Mouse (Mus musculus): ENCODE data around the gene T2.

Gene T2

DNA sequence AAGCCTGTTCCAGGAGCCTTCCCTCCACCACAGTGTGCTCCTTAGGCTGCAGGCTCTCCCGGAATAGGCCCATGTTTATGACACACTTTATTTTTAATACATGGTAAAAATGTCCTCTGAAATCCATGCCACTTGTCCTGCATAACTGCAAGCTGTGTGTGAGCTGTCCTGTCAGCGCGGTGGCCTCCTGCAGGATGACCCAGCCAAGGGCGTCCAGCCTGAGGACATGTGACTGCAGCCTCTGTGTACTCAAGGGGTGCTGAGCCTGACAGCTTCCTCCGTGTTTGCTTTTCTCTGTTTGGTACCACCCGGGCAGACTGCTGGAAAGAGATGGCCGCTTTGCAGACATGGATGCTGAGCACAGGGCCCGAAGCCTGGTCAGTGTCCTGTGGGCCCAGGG, 61.1 kb downstream of the T2 start:
- DNase-seq (ENCODE audit: low spot score) = no peak

GRCm38 (mm10) chr17:8420739-8421138, 64.9 kb downstream of the T2 start:
- no peak for DNase-seq (ENCODE audit: low spot score)

GRCm38 (mm10) chr17:8421517-8421916, 65.7 kb downstream of the T2 start:
- no peak for DNase-seq (ENCODE audit: low spot score)

- peak; percentile 22 for DNase-seq (ENCODE audit: low spot score)
Measured at GRCm38 (mm10) chr17:8423283-8423682, 67.5 kb downstream of the T2 start.

DNA sequence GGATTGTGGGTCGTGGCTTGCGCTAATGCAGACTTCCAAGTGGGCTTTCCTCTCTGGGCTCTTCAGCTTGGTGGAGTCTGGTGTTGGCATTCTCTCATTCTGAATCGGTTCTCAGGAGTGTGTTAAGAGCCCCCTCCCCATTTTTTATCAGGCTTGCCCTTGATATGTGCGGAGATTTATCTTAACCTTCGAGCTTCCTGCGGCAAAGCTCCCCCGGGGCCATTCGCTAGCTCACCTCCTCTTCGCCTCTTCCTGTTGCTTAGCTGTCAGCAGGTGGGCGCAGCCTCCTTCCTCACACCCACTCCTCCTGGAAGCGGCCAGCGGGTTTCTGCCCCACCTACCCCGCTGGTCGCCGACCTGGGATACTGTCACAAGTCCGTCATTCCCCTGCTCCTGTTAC, 73.6 kb downstream of the T2 start:
- DNase-seq (ENCODE audit: low spot score) = no peak

GRCm38 (mm10) chr17:8429896-8430295, 74.1 kb downstream of the T2 start:
- no peak for DNase-seq (ENCODE audit: low spot score)

- no peak for DNase-seq (ENCODE audit: low spot score)
Measured at GRCm38 (mm10) chr17:8432179-8432800, 76.5 kb downstream of the T2 start.

DNA sequence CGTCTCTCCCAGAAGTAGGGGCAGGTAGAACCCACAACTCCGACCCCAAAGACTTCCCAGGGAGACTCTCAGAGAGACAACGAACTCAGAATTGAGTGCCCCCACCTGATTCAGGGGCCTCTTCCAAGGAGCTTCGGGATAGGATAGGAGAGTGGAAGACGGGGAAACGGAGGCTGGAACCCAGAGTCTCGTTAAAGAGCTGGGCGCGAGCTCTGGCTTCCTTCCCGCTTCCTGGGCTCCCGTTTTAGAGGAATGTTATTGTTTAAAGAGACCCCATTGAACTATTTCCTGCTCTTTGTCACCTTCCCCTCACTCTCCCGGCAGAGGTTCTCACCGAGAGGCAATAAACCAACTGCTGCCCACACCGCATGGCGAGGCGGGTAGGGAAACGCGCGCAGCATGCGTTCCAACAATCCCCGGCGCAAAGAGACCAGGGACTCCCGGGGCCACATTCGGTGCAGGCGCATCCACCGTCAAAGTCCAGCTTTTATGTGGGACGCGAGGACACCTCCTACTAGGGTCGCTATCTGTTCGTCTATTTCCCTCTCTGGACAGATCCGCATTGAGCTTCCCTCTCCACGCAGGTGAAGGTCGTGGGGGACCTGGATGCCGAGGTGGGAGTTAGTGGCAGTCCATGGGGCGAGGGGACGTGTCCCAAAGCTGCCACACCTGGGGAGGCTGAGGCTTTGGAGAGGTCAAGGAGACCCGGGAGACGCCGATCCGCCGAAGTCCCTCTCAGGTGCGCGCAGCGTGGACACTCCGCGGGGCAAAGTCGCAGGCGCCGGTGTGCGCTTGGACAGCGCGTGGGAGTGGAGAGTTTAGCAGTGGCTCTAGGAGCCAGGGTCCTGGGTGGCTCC, 77.6 kb downstream of the T2 start:
- no peak for DNase-seq (ENCODE audit: low spot score)

GRCm38 (mm10) chr17:8433978-8434960, 78.5 kb downstream of the T2 start, which contains the start of gene T:
TSS of gene T (plus strand) at chr17:8434423.
- DNase-seq (ENCODE audit: low spot score) = no peak

GRCm38 (mm10) chr17:8436184-8436583, 80.4 kb downstream of the T2 start:
- no peak for DNase-seq (ENCODE audit: low spot score)

GRCm38 (mm10) chr17:8444062-8444461, 88.3 kb downstream of the T2 start:
- DNase-seq (ENCODE audit: low spot score) = no peak

GRCm38 (mm10) chr17:8447676-8448192, 91.9 kb downstream of the T2 start:
- DNase-seq (ENCODE audit: low spot score) = no peak

DNA sequence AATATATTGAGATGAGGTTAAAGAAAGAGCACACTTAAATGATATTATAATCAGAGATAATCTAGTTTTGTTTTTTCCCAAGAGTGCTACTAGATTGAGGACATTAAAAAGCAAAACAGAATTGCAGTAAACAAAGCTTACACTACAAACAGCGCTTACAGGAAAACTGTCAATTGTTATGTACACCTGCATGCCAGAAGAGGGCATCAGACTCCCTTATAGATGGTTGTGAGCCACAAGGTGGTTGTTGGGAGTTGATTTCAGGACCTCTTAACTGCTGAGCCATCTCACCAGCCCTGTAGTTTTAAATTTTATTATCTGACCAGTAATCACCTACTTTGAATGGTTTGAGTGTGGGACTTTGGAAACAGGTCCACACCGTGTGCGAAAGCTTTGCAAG, 92.5 kb downstream of the T2 start:
- no peak for DNase-seq (ENCODE audit: low spot score)

- DNase-seq (ENCODE audit: low spot score) = peak; percentile 19
Measured at GRCm38 (mm10) chr17:8455196-8455595, 99.4 kb downstream of the T2 start.

- DNase-seq (ENCODE audit: low spot score) = peak; percentile 64
Measured at GRCm38 (mm10) chr17:8455601-8456000, 99.8 kb downstream of the T2 start.

- DNase-seq (ENCODE audit: low spot score) = no peak
Measured at GRCm38 (mm10) chr17:8456856-8457460, 101.2 kb downstream of the T2 start.

- DNase-seq (ENCODE audit: low spot score) = peak; percentile 38
Measured at GRCm38 (mm10) chr17:8461568-8461967, 105.8 kb downstream of the T2 start.

DNA sequence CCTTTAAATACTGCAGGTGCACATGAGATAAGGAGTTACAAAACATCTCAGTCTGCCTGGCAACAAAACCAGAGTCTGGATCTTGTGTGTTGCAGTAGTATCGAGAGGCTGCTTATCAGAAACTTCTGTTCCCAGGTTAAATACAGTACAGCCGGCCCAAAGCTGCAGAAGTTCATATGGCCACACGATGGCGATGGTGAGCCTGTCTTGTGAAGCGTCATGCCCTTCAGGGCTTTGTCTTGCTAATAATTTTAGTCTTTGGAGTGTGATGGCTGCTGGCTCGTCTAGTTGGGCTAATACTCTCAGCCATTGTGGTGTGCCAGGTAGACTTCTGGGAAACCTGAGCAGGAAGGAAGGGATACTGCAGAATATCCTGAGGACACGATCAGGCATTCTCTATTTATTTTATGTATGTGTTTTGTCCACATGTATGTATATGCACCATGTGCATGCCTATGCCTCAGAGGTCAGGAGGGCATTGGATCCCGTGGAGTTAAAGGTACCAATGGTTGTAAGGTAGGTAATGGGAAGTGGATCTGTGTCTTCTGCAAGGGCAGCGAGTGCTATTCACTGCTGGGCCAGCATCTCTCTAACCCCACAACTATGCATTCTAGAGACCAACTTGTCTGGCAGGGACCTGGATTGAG, 107.8 kb downstream of the T2 start:
- DNase-seq (ENCODE audit: low spot score) = peak; percentile 79

DNA sequence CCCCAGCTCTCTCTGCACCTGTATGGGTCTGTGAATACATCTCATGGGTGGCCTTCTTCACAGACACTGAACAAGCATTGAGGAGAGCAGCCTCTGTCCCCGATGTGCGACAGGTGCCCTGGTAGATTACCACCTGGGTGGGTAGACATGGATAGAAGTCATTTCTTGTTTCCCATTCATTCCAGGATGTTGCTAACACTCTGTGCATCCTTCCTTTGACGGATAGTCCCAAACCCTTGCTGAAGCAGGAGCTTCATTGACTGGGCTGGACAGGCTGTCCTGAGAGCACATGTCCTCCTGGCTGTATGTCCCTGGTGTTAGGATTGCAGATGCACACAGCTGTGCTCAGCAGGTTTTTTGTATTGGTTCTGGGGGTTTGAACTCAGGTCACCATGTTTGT, 112.0 kb downstream of the T2 start:
- DNase-seq (ENCODE audit: low spot score) = no peak

DNA sequence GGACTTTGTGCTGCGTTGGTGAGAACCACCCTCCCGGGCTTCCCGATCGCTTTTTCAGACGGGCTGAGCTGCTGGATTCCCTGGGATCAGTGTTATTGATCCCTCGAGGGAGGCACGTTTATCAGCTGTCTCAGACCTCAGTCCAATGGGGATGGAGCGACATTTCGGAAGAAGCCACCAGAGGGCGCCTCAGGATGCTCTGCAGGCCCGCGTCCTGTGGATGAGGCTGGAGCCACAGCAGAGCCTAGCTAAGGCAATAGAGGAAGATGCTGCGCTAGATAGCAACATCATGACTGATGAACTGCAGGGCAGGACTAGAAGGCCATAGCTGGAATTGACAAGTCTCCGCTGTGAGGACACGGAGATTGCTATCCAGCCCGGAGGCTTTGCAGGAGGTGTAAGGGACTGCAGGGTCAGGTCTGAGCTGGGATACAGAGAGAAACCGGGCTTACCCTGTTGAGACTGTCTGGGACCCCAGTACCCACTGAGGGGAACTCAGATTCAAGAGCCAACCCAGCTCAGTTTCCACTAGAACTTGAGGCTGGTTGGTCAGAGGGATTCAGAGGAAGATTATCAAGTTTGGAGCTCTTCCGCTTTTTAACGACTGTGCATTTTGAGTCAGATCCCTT, 113.0 kb downstream of the T2 start:
- DNase-seq (ENCODE audit: low spot score) = peak; percentile 91
